Mouse (Mus musculus) limb, embryonic 15.5 days (tissue): Measurements from ENCODE around the gene Tpt1. TPM values are rescaled to one million over a fixed set of nuclear protein-coding genes. Genes with fewer than 3 reads are reported as not detected.

Experiments
- ATAC-seq: fragments of 200-750 bp; cut with Nextera tagmentation; 2 replicates; pipeline ENCODE4 v1.8.0; 2017; ENCODE audit warnings: low read depth, moderate TSS enrichment; ENCODE audit not compliant: insufficient number of reproducible peaks, low FRiP score, low TSS enrichment
- H3K27ac ChIP-seq: fragments of 300-500 bp; sonication (generic); 2 replicates; pipeline ENCODE4 v1.5.1; 2015; ENCODE audit warnings: moderate library complexity, mild to moderate bottlenecking, inconsistent platforms
- H3K27me3 ChIP-seq: fragments of 300-500 bp; sonication (generic); 2 replicates; pipeline ENCODE4 v1.6.1; 2015; ENCODE audit warnings: inconsistent platforms
- H3K36me3 ChIP-seq: fragments of 300-500 bp; sonication (generic); 2 replicates; pipeline ENCODE4 v1.6.1; 2015; ENCODE audit warnings: inconsistent platforms
- H3K4me1 ChIP-seq: fragments of 300-500 bp; sonication (generic); 2 replicates; pipeline ENCODE4 v1.6.1; 2015; ENCODE audit warnings: inconsistent platforms
- H3K4me2 ChIP-seq: fragments of 300-500 bp; sonication (generic); 2 replicates; pipeline ENCODE4 v1.6.1; 2015; ENCODE audit warnings: mild to moderate bottlenecking, inconsistent platforms
- H3K4me3 ChIP-seq: fragments of 300-500 bp; sonication (generic); 2 replicates; pipeline ENCODE4 v1.5.1; 2015; ENCODE audit warnings: mild to moderate bottlenecking, inconsistent platforms
- H3K9ac ChIP-seq: fragments of 300-500 bp; sonication (generic); 2 replicates; pipeline ENCODE4 v1.6.1; 2015; ENCODE audit warnings: inconsistent platforms
- H3K9me3 ChIP-seq: fragments of 300-500 bp; sonication (generic); 2 replicates; pipeline ENCODE4 v1.6.1; 2016; ENCODE audit warnings: inconsistent platforms
- WGBS: fragments of 180-500 bp; shearing (Covaris S2); methylation state at CpG from one replicate; pipeline ENCODE4 v1.1.7; 2015; 5-methylcytosine and 5-hydroxymethylcytosine counted together
- polyA plus RNA-seq: library from polyadenylated mRNA; unstranded; fragments of >200 nt; fragmentation: Nextera tagmentation; extraction: Ambion mirVana; gene quantifications from 2 replicates; pipeline ENCODE4 v1.2.1, GENCODE M21; 2015

Gene Tpt1
- polyA plus RNA-seq, 1 experiment from 2014 or later, result 1,088 TPM

- H3K4me1 ChIP-seq, result peaks cover 12% of the 10 kb centered on the region
- H3K4me2 ChIP-seq, result no peak overlapping the region
- no peak for ATAC-seq
- 87% methylated on average over 4 of the region's 4 CpGs for WGBS
- H3K36me3 ChIP-seq, result peaks cover 47% of the 10 kb centered on the region
- H3K4me3 ChIP-seq, result no peak overlapping the region
- H3K27ac ChIP-seq, result no peak overlapping the region
- H3K9me3 ChIP-seq, result no peaks in the 10 kb centered on the region
- no peaks in the 10 kb centered on the region for H3K27me3 ChIP-seq
- H3K9ac ChIP-seq, result no peak overlapping the region
These were observed 2.8 kb downstream of the Tpt1 start for GRCm38 (mm10) chr14:75847669-75848068.

- H3K36me3 ChIP-seq, result peaks cover 47% of the 10 kb centered on the region
- peak overlapping the region; percentile 22; the same call in 1 of the 2 replicates for H3K27ac ChIP-seq
- H3K9ac ChIP-seq, result no peak overlapping the region
- ATAC-seq, result no peak
- H3K4me2 ChIP-seq, result no peak overlapping the region
- no peaks in the 10 kb centered on the region for H3K27me3 ChIP-seq
- WGBS, result 87% methylated on average over 5 of the region's 5 CpGs
- H3K4me1 ChIP-seq, result peaks cover 12% of the 10 kb centered on the region
- no peak overlapping the region for H3K4me3 ChIP-seq
- no peaks in the 10 kb centered on the region for H3K9me3 ChIP-seq
These were observed 3.6 kb downstream of the Tpt1 start for GRCm38 (mm10) chr14:75848482-75848881.

- Histone ChIP-seq H3K9ac (no peak overlapping the region), H3K36me3 (peaks cover 47% of the 10 kb centered on the region), H3K4me2 (no peak overlapping the region), H3K9me3 (no peaks in the 10 kb centered on the region), H3K27me3 (no peaks in the 10 kb centered on the region), H3K27ac (no peak overlapping the region), H3K4me1 (peaks cover 12% of the 10 kb centered on the region), H3K4me3 (no peak overlapping the region)
- ATAC-seq, result no peak
- 85% methylated on average over 5 of the region's 5 CpGs for WGBS
These were observed 4.3 kb downstream of the Tpt1 start for GRCm38 (mm10) chr14:75849236-75849635.

- H3K9ac ChIP-seq, result no peak overlapping the region
- H3K9me3 ChIP-seq, result no peaks in the 10 kb centered on the region
- H3K27me3 ChIP-seq, result no peaks in the 10 kb centered on the region
- WGBS, result 90% methylated on average over 6 of the region's 6 CpGs
- no peak overlapping the region for H3K27ac ChIP-seq
- H3K4me1 ChIP-seq, result peaks cover 12% of the 10 kb centered on the region
- H3K4me2 ChIP-seq, result no peak overlapping the region
- H3K36me3 ChIP-seq, result peaks cover 47% of the 10 kb centered on the region
- ATAC-seq, result no peak
- no peak overlapping the region for H3K4me3 ChIP-seq
These were observed 5.1 kb downstream of the Tpt1 start for GRCm38 (mm10) chr14:75849842-75850568.

- Histone ChIP-seq H3K4me3 (no peak overlapping the region), H3K36me3 (peaks cover 47% of the 10 kb centered on the region), H3K4me1 (peaks cover 12% of the 10 kb centered on the region), H3K27ac (no peak overlapping the region), H3K27me3 (no peaks in the 10 kb centered on the region), H3K9ac (no peak overlapping the region), H3K4me2 (no peak overlapping the region), H3K9me3 (no peaks in the 10 kb centered on the region)
- no peak for ATAC-seq
- 76% methylated on average over 6 of the region's 6 CpGs for WGBS
These were observed 5.9 kb downstream of the Tpt1 start for GRCm38 (mm10) chr14:75850819-75851218.

GRCm38 (mm10) chr14:75852016-75852415, 7.1 kb downstream of the Tpt1 start:
- Histone ChIP-seq H3K27me3 (no peaks in the 10 kb centered on the region), H3K4me3 (no peak overlapping the region), H3K4me1 (peaks cover 7% of the 10 kb centered on the region; the same call in 1 of the 2 replicates), H3K9ac (no peak overlapping the region), H3K9me3 (no peaks in the 10 kb centered on the region), H3K4me2 (no peak overlapping the region), H3K27ac (no peak overlapping the region), H3K36me3 (peaks cover 43% of the 10 kb centered on the region)
- no peak for ATAC-seq
- WGBS, result 94% methylated on average over 5 of the region's 5 CpGs

- 37% methylated on average over 17 of the region's 17 CpGs for WGBS
- Histone ChIP-seq H3K4me2 (no peak overlapping the region), H3K4me1 (no peaks in the 10 kb centered on the region), H3K27me3 (no peaks in the 10 kb centered on the region), H3K9me3 (no peaks in the 10 kb centered on the region), H3K4me3 (no peak overlapping the region), H3K36me3 (peaks cover 10% of the 10 kb centered on the region), H3K27ac (peak overlapping the region; percentile 43; the same call in 1 of the 2 replicates), H3K9ac (no peak overlapping the region)
- no peak for ATAC-seq
These were observed 10.5 kb downstream of the Tpt1 start for GRCm38 (mm10) chr14:75855263-75855992.

GRCm38 (mm10) chr14:75858181-75858580, 13.3 kb downstream of the Tpt1 start:
- no peak for ATAC-seq
- H3K27ac ChIP-seq, result no peak overlapping the region
- WGBS, result 44% methylated on average over 2 of the region's 2 CpGs
- no peaks in the 10 kb centered on the region for H3K27me3 ChIP-seq
- H3K9me3 ChIP-seq, result no peaks in the 10 kb centered on the region
- H3K4me2 ChIP-seq, result no peak overlapping the region
- no peak overlapping the region for H3K9ac ChIP-seq
- no peak overlapping the region for H3K4me3 ChIP-seq
- no peaks in the 10 kb centered on the region for H3K36me3 ChIP-seq
- 0 out of 2 replicates have a peak, but pooled peaks cover 3% of the 10 kb centered on the region for H3K4me1 ChIP-seq

GRCm38 (mm10) chr14:75859619-75860018, 14.7 kb downstream of the Tpt1 start:
- ATAC-seq, result no peak
- no peaks in the 10 kb centered on the region for H3K9me3 ChIP-seq
- H3K4me1 ChIP-seq, result peaks cover 13% of the 10 kb centered on the region
- no peak overlapping the region for H3K4me3 ChIP-seq
- H3K36me3 ChIP-seq, result no peaks in the 10 kb centered on the region
- 84% methylated on average over 2 of the region's 2 CpGs for WGBS
- no peak overlapping the region for H3K9ac ChIP-seq
- H3K27ac ChIP-seq, result no peak overlapping the region
- H3K27me3 ChIP-seq, result no peaks in the 10 kb centered on the region
- H3K4me2 ChIP-seq, result no peak overlapping the region

GRCm38 (mm10) chr14:75862701-75863100, 17.8 kb downstream of the Tpt1 start:
- ATAC-seq, result no peak
- Histone ChIP-seq H3K9ac (no peak overlapping the region), H3K4me1 (peaks cover 13% of the 10 kb centered on the region), H3K36me3 (no peaks in the 10 kb centered on the region), H3K4me3 (no peak overlapping the region), H3K27ac (no peak overlapping the region), H3K9me3 (no peaks in the 10 kb centered on the region), H3K27me3 (no peaks in the 10 kb centered on the region), H3K4me2 (no peak overlapping the region)
- WGBS, result 87% methylated on average over 6 of the region's 6 CpGs

GRCm38 (mm10) chr14:75863549-75864409, 18.9 kb downstream of the Tpt1 start:
- no peak overlapping the region for H3K4me2 ChIP-seq
- peak; percentile 85 for ATAC-seq
- H3K4me3 ChIP-seq, result no peak overlapping the region
- 17% methylated on average over 7 of the region's 7 CpGs for WGBS
- H3K27ac ChIP-seq, result peak overlapping the region; percentile 68
- no peaks in the 10 kb centered on the region for H3K27me3 ChIP-seq
- peaks cover 13% of the 10 kb centered on the region for H3K4me1 ChIP-seq
- H3K36me3 ChIP-seq, result no peaks in the 10 kb centered on the region
- no peaks in the 10 kb centered on the region for H3K9me3 ChIP-seq
- no peak overlapping the region for H3K9ac ChIP-seq
